Mouse (Mus musculus) neutrophil, adult 59 days (primary cell): Measurements from ENCODE around the gene Pum1. TPM values are rescaled to one million over a fixed set of nuclear protein-coding genes. Genes with fewer than 3 reads are reported as not detected.

Experiments
- total RNA-seq, 2 experiments: library from RNA; stranded (reverse); gene quantifications; 1 replicate in 1 of 2; 2 replicates in 1 of 2; pipeline ENCODE4 v1.2.4; 2023

The Pum1 gene
- 10 to 100 TPM; 55.4 to 58.6 TPM for total RNA-seq

GRCm38 (mm10) chr4:130662979-130663725 is at the start of gene Pum1:
Pum1 (plus strand) TSS chr4:130663321.

GRCm38 (mm10) chr4:130792376-130793179 is 129.5 kb downstream of the Pum1 start, which contains the start of gene Sdc3:
Sdc3 (plus strand) TSS chr4:130792537.

Other genes starting within 250 kb of the Pum1 start
- gene Nkain1, start 89.1 kb upstream of the Pum1 start, total RNA-seq, result 1 to 10 TPM in 1 of 2 experiments, under 1 TPM in 1; 0.78 to 1.1 TPM
- gene Sdc3, start 129.2 kb downstream of the Pum1 start, total RNA-seq, result 1 to 10 TPM; 5.1 to 6.4 TPM
- gene Laptm5, start 249.8 kb downstream of the Pum1 start, total RNA-seq, result 100 to 1,000 TPM; 721 to 840 TPM